Mouse (Mus musculus): ENCODE measurements around the gene Art5. TPM values are rescaled to one million over a fixed set of nuclear protein-coding genes. Genes with fewer than 3 reads are reported as not detected.

Gene Art5
- total and polyA plus RNA-seq, 3 experiments = 0.04 TPM; not detected in 2

- TF ChIP-seq KAT2A (conservative IDR thresholded peaks at IDR 0.05; ENCODE audit: low read depth, low read length) = no peak
- no peak for TF ChIP-seq POLR2AphosphoS2 (IDR thresholded peaks at IDR 0.05; ENCODE audit: low read length)
- TF ChIP-seq MEF2A (IDR thresholded peaks at IDR 0.05; ENCODE audit: extremely low read depth, insufficient replicate concordance, low read depth, low read length, poor library complexity, severe bottlenecking) = no peak
- TF ChIP-seq CTCF (IDR thresholded peaks at IDR 0.05 in 2 of 3, conservative IDR thresholded peaks at IDR 0.05 in 1 of 3; ENCODE audit: control insufficient read depth in 1 of 3, insufficient read depth in 1 of 3, low read depth in 2 of 3, low read length in 3 of 3, poor library complexity in 1 of 3, severe bottlenecking in 1 of 3) = no peak
Measured at GRCm38 (mm10) chr7:102101487-102101886, 7.8 kb downstream of the Art5 start, which contains the start of gene Art1 (continued).

DNA sequence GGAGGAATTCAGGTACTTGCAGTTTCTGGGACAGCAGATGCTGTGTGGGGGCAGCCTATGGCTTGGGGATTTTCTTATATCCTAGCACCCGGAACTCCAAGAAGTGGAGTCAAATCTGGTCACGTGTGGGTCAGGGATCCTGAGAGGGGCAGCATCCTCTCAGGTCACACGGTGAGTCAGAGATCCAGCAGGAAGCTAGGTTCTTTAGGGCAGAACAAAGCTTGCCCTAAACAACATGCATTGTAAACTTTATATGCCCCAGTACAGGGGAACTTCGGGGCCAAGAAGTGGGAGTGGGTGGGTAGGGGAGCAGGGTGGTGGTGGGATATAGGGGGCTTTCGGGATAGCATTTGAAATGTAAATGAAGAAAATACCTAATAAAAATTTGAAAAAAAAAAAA is 8.4 kb downstream of the Art5 start:
- Histone ChIP-seq H3K4me1 (ENCODE audit: control insufficient read depth in 1 of 2, insufficient read depth in 2 of 2, low read length in 2 of 2) (peaks cover 6 to 9% of the 10 kb centered on the region in 2 experiments), H3K36me3 (ENCODE audit: control insufficient read depth in 1 of 2, insufficient read depth in 2 of 2, low read length in 2 of 2) (peaks cover 0 to 3% of the 10 kb centered on the region in 2 experiments; a peak in 1 of 4 replicates), H3K27me3 (ENCODE audit: control insufficient read depth in 1 of 2, insufficient read depth in 2 of 2, low read length in 2 of 2) (no peaks in the 10 kb centered on the region), H3K9ac (ENCODE audit: control insufficient read depth, low read depth, low read length, poor library complexity, severe bottlenecking) (no peak overlapping the region), H3K9me3 (replicated peaks; ENCODE audit: insufficient read depth, low read length) (no peaks in the 10 kb centered on the region), H3K79me2 (ENCODE audit: control insufficient read depth, insufficient read depth, low read length, poor library complexity) (no peaks in the 10 kb centered on the region), H3K27ac (ENCODE audit: control insufficient read depth, low read depth, low read length) (no peak overlapping the region), H3K4me3 (ENCODE audit: control insufficient read depth in 1 of 2, insufficient read depth in 1 of 2, low read depth in 2 of 2, low read length in 2 of 2) (no peak overlapping the region)
- no peak for DNase-seq (ENCODE audit: low read depth, low spot score)
- TF ChIP-seq E2F4 (IDR thresholded peaks at IDR 0.05; ENCODE audit: borderline replicate concordance, low read depth, low read length) = no peak
- no peak for TF ChIP-seq MAZ (IDR thresholded peaks at IDR 0.05; ENCODE audit: low read depth, low read length)
- TF ChIP-seq ZMIZ1 (IDR thresholded peaks at IDR 0.05; ENCODE audit: low read depth, low read length) = no peak
- TF ChIP-seq CHD2 (IDR thresholded peaks at IDR 0.05; ENCODE audit: low read length) = no peak
- no peak for TF ChIP-seq MAX (IDR thresholded peaks at IDR 0.05; ENCODE audit: low read length)
- no peak for TF ChIP-seq ELF1 (IDR thresholded peaks at IDR 0.05; ENCODE audit: low read depth, low read length)
- no peak for TF ChIP-seq HCFC1 (IDR thresholded peaks at IDR 0.05; ENCODE audit: low read depth, low read length)
- no peak for TF ChIP-seq GATA1 (IDR thresholded peaks at IDR 0.05; ENCODE audit: low read depth, low read length)
- no peak for TF ChIP-seq JUND (IDR thresholded peaks at IDR 0.05; ENCODE audit: low read depth, low read length)
- no peak for TF ChIP-seq EP300 (IDR thresholded peaks at IDR 0.05; ENCODE audit: low read depth in 1 of 2, low read length in 2 of 2)
- TF ChIP-seq TCF12 (IDR thresholded peaks at IDR 0.05; ENCODE audit: low read depth, low read length) = no peak
- TF ChIP-seq POLR2AphosphoS5 (IDR thresholded peaks at IDR 0.05; ENCODE audit: borderline replicate concordance, low read depth, low read length) = no peak
- no peak for TF ChIP-seq SMC3 (IDR thresholded peaks at IDR 0.05; ENCODE audit: low read depth, low read length)
- TF ChIP-seq NELFE (IDR thresholded peaks at IDR 0.05; ENCODE audit: low read depth, low read length) = no peak
